Mouse (Mus musculus) testis, postnatal 10 days (tissue): Measurements from ENCODE around the gene Trim16.

Experiments used
- DNase-seq: peaks from one replicate; pipeline ENCODE4 v3.0.0; 2021; ENCODE audit warnings: low spot score

Trim16 gene

DNA sequence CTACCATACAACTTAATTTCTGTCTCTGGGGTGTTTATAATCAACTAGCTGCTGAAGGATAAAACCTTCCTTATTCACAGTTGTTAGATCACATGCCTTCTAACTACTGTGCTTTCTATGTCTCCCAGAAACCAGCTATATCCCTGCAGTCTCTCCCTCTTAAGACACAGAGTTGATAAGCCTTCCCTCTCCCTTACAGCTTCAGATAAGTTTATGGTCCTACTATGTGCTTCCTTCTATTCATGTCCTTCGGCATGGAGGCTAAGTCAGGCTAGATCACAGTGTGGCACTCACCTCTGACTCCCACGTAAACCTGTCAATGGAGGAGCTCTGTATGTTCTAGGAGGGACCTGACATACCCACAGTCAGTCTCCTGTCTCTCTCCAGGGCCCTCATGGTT is 10.4 kb downstream of the Trim16 start:
- no peak for DNase-seq

DNA sequence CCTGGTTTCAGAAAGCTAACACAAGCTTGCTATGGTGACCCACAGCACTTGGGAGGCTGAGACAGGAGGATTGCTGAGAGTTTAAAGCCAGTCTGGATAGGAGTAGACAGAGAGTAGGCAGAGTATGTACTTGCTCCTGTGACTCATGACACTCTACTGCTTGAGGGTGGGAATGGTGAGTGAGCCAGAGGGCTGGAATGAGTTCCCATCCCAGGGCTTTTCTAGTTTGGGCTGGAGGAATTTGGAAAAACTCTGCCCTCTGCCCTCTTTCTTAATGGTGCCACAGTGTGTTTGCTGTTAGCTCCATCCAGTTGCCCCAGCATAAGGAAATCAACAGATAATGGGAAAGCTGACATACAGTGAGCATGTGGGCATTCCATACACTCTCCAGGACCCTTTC is 11.9 kb downstream of the Trim16 start:
- no peak for DNase-seq

- DNase-seq, result no peak
Measured at GRCm38 (mm10) chr11:62844562-62844961, 24.5 kb downstream of the Trim16 start.

GRCm38 (mm10) chr11:62845730-62846129 is 25.7 kb downstream of the Trim16 start:
- no peak for DNase-seq

GRCm38 (mm10) chr11:62846961-62847654 is 27.1 kb downstream of the Trim16 start, which contains the start of gene Fbxw10:
TSS of gene Fbxw10 (plus strand) at chr11:62847069.
- DNase-seq, result no peak

DNA sequence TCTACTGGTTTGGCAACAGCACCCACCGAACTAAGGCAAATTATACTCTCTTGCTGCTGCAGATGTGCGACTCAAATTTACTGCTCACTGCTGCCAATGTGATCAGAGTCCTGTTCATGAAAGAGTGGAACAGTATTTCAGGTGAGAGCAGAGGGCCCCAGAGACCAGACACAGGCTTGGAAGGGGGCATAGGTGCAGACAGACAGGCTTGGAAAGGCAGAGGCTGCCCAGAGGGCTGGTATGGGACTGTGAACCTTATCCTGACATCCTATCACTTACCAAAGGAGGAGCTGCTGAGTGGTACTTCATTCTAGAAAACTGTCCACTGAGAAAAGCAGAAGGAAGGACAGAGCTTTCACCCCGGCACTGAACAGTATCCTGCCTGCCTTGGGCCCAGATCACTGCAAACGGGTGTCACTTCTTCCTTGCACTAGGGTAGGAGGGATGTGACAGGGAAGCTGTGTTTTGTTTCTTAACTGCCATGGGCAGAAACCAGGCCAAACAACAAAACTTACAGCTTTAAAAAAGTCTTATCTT is 27.7 kb downstream of the Trim16 start:
- no peak for DNase-seq

DNA sequence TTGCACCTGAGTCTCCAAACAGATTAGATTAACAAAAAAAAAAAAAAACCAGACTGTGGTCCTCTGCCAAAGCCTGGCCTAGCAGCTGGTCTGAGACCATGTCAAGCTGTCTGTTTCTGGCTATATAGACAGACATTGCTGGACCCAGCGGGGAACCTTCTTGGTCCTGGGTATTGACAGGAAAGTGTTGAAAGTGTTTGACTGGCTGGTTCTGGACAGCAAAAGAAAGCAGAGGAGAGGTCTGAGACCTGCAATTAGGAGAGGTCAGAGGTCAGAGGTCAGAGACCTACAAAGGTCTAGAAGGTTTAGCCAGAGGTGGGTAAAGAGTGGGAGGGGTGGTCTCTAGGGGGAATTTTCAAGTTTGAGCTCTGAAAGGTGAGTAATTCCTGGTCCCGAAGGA is 28.3 kb downstream of the Trim16 start:
- no peak for DNase-seq

GRCm38 (mm10) chr11:62851199-62851598 is 31.2 kb downstream of the Trim16 start:
- DNase-seq, result no peak

GRCm38 (mm10) chr11:62853334-62853733 is 33.3 kb downstream of the Trim16 start:
- DNase-seq, result no peak

DNA sequence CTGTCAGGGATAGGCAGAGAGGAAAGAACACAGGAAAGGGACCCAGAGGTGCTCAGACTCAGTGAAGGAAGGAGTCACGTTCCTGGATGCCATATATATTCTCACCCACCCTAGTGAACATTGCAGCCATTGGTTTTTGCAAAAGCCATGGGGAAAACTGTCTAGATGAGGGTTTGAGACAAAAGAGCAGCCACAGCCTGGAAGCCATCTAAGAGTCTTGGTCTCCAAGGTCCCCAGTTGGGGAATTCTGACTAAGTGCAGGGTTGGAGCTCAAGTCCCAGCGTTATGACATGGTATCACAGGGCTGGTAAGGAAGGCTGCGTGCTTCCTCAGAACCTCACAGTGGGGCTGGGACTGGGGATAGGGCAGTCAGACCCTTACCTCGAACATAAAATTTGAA is 45.5 kb downstream of the Trim16 start:
- no peak for DNase-seq

GRCm38 (mm10) chr11:62866685-62867084 is 46.7 kb downstream of the Trim16 start:
- no peak for DNase-seq

- no peak for DNase-seq
Measured at GRCm38 (mm10) chr11:62869201-62869600, 49.2 kb downstream of the Trim16 start.

DNA sequence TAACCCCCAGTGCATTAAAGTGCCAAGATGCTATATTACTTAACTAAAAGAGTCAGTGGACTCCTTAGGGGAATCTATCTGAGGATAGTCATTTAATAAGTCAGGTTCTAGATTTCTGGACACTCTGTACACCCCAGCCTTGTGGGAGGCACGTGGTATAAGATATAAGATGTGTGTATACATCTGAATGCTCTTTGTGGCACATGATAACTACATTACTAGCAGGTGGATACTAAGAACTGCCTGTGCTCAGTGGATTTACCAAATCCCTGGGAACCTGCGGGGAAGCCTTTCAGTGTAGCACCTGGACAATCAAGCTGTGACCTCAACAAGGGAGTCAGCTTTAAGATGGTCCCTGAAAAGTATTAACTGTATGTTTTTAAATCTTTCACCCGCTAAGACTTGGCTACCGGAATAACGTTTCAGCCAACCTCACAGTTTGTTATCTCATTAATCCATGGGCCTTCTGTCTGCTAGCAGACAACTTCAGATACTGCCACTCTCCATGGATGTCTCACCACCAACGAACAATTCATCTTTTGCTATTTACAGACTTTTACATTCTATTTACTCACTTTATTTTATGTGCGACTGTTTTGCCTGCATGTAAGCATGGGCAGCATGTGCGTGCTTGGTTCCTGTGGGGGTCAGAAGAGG is 49.8 kb downstream of the Trim16 start:
- DNase-seq, result no peak

DNA sequence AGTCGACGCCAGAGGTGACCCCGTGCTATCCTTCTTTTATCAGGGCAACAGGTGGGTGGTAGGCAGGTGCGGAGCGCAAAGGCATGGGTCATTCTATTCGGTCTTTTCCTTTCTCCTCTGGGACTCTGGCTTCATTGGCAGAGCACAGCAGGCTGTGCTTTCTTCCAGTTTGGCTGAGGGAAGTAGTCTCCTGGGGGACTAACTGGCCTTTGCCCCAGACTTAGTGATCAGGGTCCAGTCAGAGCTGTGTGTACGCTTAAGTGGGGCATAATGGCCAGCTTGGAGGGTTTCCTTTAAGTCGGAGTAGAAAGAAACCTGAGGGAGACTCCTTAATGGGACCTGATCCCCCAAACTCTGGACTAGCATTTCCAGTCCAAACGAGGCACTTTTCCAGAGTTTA is 53.4 kb downstream of the Trim16 start:
- no peak for DNase-seq

DNA sequence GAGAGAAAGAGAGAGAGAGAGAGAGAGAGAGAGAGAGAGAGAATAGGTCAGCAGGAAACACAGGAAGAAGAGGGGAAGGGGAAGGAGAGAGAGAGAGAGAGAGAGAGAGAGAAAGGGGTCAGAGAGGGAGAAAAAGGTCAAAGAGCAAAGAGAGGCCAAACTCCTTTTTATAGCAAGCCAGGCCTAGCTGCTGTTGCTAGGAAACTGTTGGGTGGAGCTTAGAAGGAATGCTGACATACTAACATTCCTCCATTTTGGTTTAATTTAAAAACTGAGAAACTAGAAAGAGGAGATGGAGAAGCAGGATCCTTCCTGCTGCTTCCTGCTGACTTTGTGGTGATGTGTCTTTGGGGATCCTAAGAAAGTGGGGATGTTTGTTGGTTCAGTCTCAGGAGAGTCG is 55.7 kb downstream of the Trim16 start:
- no peak for DNase-seq

DNA sequence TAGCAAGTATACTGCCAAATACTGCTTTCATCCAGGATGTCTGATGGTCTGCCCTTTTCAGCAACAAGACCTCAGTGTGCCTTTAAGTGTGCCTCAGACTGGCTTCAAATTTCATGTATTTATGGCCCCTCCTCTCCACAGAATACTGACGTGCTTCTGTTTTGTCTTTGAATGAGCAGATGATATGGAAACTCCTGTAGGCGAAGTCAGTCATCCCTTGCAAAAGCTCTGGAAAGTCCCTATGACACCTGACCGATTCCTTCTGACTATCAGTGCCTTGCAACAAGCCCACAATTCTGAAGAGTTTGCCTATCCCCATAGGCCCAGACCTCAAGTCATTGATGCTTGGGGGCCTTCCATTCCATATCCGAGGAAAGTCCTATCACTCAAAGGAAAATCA is 56.4 kb downstream of the Trim16 start:
- no peak for DNase-seq

GRCm38 (mm10) chr11:62877391-62877790 is 57.4 kb downstream of the Trim16 start:
- no peak for DNase-seq

DNA sequence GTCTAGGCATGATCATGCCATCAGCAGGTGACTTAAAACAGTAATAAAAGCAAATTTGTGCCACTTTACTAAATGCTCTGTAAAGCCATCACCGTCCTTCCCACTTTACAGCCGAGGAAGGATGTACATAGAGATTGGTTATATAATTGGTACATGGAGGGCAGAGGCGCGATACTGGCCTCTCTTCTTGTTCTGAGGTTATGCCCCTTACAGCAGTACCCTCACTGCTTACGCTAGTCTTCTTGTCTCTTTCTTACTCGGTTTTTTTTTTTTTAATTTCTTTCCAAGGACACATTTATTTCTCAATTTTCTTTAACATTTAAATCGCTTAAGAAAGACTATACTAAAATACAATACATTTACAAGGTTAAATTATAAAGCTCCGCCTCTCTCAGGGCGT is 58.7 kb downstream of the Trim16 start:
- DNase-seq, result no peak

DNA sequence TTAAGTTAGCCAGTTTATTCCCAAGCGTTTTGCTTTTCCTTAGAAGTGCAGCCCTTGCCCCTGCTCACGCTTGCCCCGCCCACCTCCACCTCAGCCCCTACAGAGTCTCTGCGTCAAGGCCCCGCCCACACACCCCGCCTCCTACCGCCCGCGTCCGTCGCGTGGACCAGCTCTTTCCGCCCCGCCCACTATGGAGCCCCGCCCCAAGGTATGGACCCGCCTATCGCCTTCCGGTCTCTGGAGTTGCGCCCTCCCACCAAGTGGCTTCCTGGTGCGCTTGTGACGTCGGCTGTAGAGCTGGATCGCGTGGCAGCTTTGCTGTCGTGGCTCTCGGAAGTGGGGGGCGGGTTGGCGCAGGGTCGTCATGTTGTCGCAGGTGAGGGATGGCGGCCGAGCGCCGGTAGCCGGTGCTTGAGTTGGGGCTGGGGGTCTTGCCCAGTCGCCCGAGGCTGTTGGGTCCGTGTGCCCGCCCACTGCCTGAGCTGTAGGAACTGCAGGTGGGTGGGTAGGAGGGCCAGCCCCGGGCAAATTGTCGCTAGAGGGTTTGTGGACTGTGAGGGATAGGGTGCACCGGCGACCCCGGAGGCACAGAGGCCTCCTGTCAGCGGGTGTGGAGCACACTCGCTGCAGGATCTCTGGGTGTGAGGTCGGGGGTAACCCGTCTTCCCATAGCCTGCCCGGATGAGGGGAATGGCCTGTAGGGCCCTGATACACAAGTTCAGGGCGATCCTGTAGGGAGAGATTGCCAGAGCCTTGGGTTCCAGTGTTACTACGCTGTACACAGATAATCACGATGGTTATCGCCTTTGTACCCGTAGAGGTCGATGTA is 59.4 kb downstream of the Trim16 start, which contains the start of gene Tvp23b:
TSS of gene Tvp23b (plus strand) at position 236 of the 829 bp plus-strand sequence.
- DNase-seq, result peak; percentile 100

DNA sequence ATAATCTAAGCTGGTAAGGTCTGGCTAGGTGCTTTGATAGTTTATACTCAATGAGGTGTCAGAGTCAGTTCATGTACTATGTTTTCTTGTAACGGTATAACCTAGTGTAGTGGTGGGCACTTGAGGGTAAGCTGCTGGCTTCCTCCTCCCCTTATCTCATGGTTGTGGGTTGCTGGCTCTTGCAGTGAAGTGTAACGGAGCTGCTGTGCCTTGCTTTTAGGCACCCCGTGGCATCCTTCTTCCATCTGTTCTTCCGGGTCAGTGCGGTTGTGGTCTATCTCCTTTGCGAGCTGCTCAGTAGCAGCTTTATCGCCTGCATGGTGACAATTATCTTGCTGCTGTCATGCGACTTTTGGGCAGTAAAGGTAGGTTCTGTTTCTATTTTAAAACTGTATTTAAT is 63.4 kb downstream of the Trim16 start:
- DNase-seq, result no peak

- DNase-seq, result no peak
Measured at GRCm38 (mm10) chr11:62885323-62885722, 65.3 kb downstream of the Trim16 start.

GRCm38 (mm10) chr11:62890796-62891195 is 70.8 kb downstream of the Trim16 start:
- DNase-seq, result no peak

DNA sequence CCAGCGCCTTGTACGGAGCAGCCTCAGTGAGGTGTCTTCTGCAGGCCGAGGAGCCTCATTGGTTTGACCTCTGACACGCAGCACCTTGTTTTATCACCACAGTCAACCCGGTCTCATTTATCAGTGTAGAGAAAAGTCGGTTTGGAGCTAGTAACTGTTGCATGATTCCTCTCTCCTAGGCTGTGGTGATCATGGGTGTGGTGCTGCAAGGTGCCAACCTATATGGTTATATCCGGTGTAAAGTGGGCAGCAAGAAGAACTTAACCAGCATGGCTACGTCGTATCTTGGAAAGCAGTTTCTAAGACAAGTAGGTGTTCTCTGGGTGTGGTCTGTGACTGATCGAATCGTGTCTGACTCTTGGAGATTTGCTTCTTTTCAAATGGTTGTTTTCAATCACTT is 71.7 kb downstream of the Trim16 start:
- no peak for DNase-seq
